Comparison of ENCODE assay signal across 25 mouse cellular contexts in the genomic region with DNA sequence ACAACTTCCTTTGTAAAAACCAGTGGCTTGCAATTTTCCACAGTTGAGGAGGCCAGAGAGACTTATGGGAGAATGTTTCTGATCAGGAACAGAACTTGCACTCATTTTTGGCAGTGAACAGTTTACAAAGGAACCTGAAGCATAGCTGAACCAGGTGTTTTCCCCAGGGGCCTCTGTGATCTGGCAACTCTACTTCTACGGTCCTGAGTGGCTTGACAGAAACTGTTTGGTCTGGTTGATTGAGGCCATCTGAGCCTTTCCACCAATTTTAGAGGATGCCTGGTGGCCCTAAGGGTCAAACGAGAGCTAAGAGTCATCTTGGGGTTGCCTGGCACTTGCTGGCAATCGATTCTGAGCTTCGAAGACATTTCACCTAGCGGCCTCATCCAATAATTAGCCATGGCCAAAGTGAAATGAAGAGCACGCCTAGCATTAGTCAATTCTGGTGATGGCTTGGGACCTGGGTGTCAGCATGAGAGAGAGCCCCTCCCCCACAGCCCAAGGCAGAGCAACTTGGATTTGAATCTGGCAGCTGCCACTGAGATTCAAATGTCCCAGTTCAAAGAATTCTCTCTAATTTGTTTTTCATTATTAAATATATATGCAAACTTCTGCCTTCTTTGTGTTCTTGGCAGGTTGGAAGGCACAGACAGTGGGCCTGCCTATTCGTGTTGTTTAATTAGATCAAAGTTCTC.
DNase-seq lines count a peak whose midpoint lies in the region; ATAC-seq and TF ChIP-seq lines count a peak whose summit lies in the region.
"Had no signal": no experiment of that assay in that cellular context is flagged by ENCODE, and none has a peak within 500 bp of the region (broad histone marks: within the 10 kb centered on the region; RNA-seq: fewer than 3 reads in every experiment).

No protein-coding gene starts in this region.

- H3K27ac ChIP-seq in embryonic facial prominence, embryonic 14.5 days (replicated peaks; ENCODE audit: low read depth, low read length), result no peak overlapping the region
- H3K27ac ChIP-seq in heart, adult 2 months, result no peak overlapping the region
- H3K27ac ChIP-seq: embryonic facial prominence, embryonic 15.5 days; forebrain, embryonic 12.5 days; kidney, embryonic 15.5 days; limb, embryonic 13.5 days; liver, embryonic 12.5 days; neural tube, embryonic 13.5 days had no signal

- TF ChIP-seq POLR2A in heart, adult 2 months (IDR thresholded peaks at IDR 0.05; ENCODE audit: insufficient read depth, low read depth, low read length), result no peak

- no peak overlapping the region for H3K4me2 ChIP-seq in embryonic facial prominence, embryonic 14.5 days (ENCODE audit: low read depth, low read length)
- H3K4me2 ChIP-seq: embryonic facial prominence, embryonic 15.5 days; forebrain, embryonic 12.5 days; kidney, embryonic 15.5 days; limb, embryonic 13.5 days; liver, embryonic 12.5 days; midbrain, embryonic 11.5 days; neural tube, embryonic 13.5 days had no signal

- no peak for TF ChIP-seq CTCF in heart, adult 2 months (IDR thresholded peaks at IDR 0.05)

- no peaks in the 10 kb centered on the region for H3K4me1 ChIP-seq in embryonic facial prominence, embryonic 14.5 days (ENCODE audit: control insufficient read depth, insufficient read depth, low read length)
- H3K4me1 ChIP-seq in heart, adult 2 months (ENCODE audit: control insufficient read depth, insufficient read depth, low read length), result no peaks in the 10 kb centered on the region
- H3K4me1 ChIP-seq: embryonic facial prominence, embryonic 15.5 days; forebrain, embryonic 12.5 days; kidney, embryonic 15.5 days; liver, embryonic 12.5 days had no signal

- no peak overlapping the region for H3K9ac ChIP-seq in embryonic facial prominence, embryonic 14.5 days (ENCODE audit: low read depth, low read length)
- no peak overlapping the region for H3K9ac ChIP-seq in heart, adult 2 months (ENCODE audit: low read depth, low read length)
- H3K9ac ChIP-seq: embryonic facial prominence, embryonic 15.5 days; forebrain, embryonic 12.5 days; kidney, embryonic 15.5 days; limb, embryonic 13.5 days; liver, embryonic 12.5 days; liver, postnatal 0 days; neural tube, embryonic 13.5 days had no signal

- WGBS in embryonic facial prominence, embryonic 14.5 days, result 31% methylated on average over 7 of the region's 7 CpGs
- WGBS in heart, adult 2 months, result 76% methylated on average over 7 of the region's 7 CpGs

- no peak overlapping the region for H3K4me3 ChIP-seq in embryonic facial prominence, embryonic 14.5 days (ENCODE audit: low read depth, low read length)
- no peak overlapping the region for H3K4me3 ChIP-seq in heart, adult 2 months
- H3K4me3 ChIP-seq: embryonic facial prominence, embryonic 15.5 days; forebrain, embryonic 12.5 days; kidney, embryonic 15.5 days; limb, embryonic 13.5 days; liver, embryonic 12.5 days; neural tube, embryonic 13.5 days had no signal

- H3K9me3 ChIP-seq in embryonic facial prominence, embryonic 14.5 days (ENCODE audit: control insufficient read depth, low read length), result no peaks in the 10 kb centered on the region
- H3K9me3 ChIP-seq: embryonic facial prominence, embryonic 15.5 days; forebrain, embryonic 12.5 days; kidney, embryonic 15.5 days; limb, embryonic 13.5 days; liver, embryonic 12.5 days; neural tube, embryonic 13.5 days had no signal

- intact Hi-C loops in heart, postnatal 36 days (cut with DNase I), result no loop called here
- intact Hi-C loops in heart, adult 2 months (cut with DNase I), result no loop called here

- no peak for ATAC-seq in embryonic facial prominence, embryonic 14.5 days (ENCODE audit: low read depth)
- ATAC-seq: hindbrain, embryonic 16.5 days; liver, embryonic 12.5 days; liver, postnatal 0 days had no signal

- no peaks in the 10 kb centered on the region for H3K27me3 ChIP-seq in embryonic facial prominence, embryonic 14.5 days (replicated peaks; ENCODE audit: control insufficient read depth, insufficient read depth, low read length)
- no peaks in the 10 kb centered on the region for H3K27me3 ChIP-seq in heart, adult 2 months (ENCODE audit: control insufficient read depth, insufficient read depth, low read length)
- H3K27me3 ChIP-seq: embryonic facial prominence, embryonic 15.5 days; forebrain, embryonic 12.5 days; kidney, embryonic 15.5 days; limb, embryonic 13.5 days; neural tube, embryonic 13.5 days had no signal

- no peaks in the 10 kb centered on the region for H3K79me2 ChIP-seq in heart, adult 2 months (replicated peaks; ENCODE audit: control insufficient read depth, insufficient read depth, low read length)

- TF ChIP-seq EP300 in heart, adult 2 months (IDR thresholded peaks at IDR 0.05; ENCODE audit: insufficient read depth, low read depth, low read length), result no peak

- peak; percentile 65 for DNase-seq in heart, adult 11 months
- DNase-seq in heart, postnatal 36 days, result no peak
- peak; percentile 11 for DNase-seq in retina, postnatal 1 day
- no peak for DNase-seq in retina, embryonic 14.5 days (ENCODE audit: low spot score)
- DNase-seq in embryonic facial prominence, embryonic 14.5 days (ENCODE audit: low spot score), result peak; percentile 62
- DNase-seq in gastrocnemius, postnatal 4 days (ENCODE audit: low spot score in 2 of 2), result no peak
- no peak for DNase-seq in heart, adult 2 months
- DNase-seq: adrenal gland, postnatal 10 days; cerebellum, adult 11 months; cerebellum, postnatal 25 days; gastrocnemius, postnatal 36 days; heart, postnatal 14 days; kidney, adult 18-20 months; liver, postnatal 0 days; lung, postnatal 36 days; right cerebral cortex, postnatal 25 days; thymus, postnatal 14 days had no signal

- H3K36me3 ChIP-seq in embryonic facial prominence, embryonic 14.5 days (ENCODE audit: control insufficient read depth, insufficient read depth, low read length), result no peaks in the 10 kb centered on the region
- no peaks in the 10 kb centered on the region for H3K36me3 ChIP-seq in heart, adult 2 months (ENCODE audit: control insufficient read depth, insufficient read depth, low read length)
- H3K36me3 ChIP-seq: embryonic facial prominence, embryonic 15.5 days; forebrain, embryonic 12.5 days; kidney, embryonic 15.5 days; limb, embryonic 13.5 days; liver, embryonic 12.5 days; neural tube, embryonic 13.5 days had no signal

Comparison
In these comparisons a context has a peak if more than half of its experiments do, and no peak if none do; other contexts are left out.
1. DNase-seq: peak in heart, adult 11 months (single experiment), retina, postnatal 1 day (single experiment) and embryonic facial prominence, embryonic 14.5 days (single experiment); none in heart, postnatal 36 days (0 of 2), retina, embryonic 14.5 days (single experiment), gastrocnemius, postnatal 4 days (0 of 2) and heart, adult 2 months (0 of 2).